Mouse (Mus musculus): ENCODE results near the gene Mroh8.
"Not testable (repeated sequence)": the region's sequence is repeated elsewhere in the genome, so short reads cannot be mapped to it uniquely, and the experiment has no call there.

Mroh8 gene

GRCm38 (mm10) chr2:157287542-157287941, 8.2 kb upstream of the Mroh8 start:
- DNase-seq: peak; percentile 58

GRCm38 (mm10) chr2:157283321-157283720, 4.0 kb upstream of the Mroh8 start:
- no peak for DNase-seq

DNA sequence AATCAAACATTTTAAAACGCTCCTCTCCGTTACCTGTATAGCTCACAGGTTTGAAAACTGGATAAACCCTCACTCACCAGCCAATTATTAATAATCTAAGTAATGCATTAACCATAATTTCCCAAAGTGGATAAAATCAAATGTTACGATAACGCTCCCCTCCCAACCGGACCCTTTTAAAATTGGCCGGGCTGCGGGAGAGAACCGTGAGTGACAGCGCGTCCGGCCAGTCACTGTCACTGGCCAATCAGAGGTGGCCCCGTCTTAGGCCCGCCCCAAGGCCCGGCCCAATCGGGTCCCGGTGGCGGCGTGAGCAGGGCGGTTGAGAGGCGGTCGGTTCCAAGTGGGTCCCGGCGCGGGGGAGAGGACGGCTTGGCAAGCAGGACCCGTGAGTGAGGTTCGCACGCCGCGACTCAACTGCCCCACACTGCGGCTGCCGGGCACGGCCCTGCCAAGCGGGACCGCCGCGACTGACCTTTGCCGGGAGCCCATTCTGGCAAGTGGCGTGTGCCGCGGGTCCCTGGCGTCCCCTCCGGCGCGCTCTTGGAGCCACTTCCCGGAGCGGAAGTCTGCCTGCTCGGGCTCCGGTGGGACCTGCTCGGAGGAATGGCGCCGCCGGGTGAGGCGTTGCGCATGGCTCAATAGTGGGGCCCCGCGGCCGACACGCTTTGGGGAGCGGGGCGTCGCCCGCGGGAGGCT, 483 bp downstream of the Mroh8 start, which contains the start of gene Rpn2:
Gene Rpn2 (plus strand): TSS at position 301 of the 699 bp plus-strand sequence.
- peak; percentile 97 for DNase-seq

DNA sequence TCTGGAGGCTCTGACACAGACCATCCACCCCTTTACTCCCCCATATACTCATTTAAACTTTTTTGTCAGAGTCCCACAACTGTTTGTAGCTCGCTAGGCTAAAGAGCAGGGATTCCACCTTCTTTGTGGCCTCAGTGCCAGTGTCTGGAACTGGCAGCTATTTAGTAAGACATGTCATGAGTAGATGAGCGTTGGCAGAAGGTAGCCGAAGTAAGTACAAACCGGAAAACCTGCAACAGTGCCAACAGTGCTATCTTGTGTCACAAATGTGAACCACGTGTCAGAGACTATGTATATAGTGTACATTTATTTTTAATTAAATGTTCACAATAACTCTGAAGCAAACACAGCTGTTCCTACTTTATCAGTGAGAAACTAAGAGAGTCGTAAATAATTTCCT, 15.5 kb downstream of the Mroh8 start:
- DNase-seq: no peak

DNA sequence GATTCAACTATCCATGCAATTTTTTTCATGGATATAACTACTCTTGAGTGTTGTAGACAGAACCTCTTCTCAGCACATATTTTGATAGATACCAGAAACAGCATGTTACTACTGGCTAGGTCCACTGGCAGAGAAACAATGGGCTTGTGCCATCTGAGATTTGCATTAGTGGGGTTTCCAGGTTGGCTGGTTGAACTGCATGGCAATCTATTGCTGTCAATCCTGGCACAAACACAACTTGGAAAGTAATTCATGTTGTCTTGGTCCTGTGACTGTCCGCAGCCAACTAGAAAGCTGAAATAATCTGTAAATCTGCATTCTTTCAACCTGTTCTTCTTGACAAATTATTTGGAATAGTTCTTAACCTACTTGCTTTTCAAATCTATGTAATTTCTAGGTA, 16.2 kb downstream of the Mroh8 start:
- DNase-seq: no peak

- DNase-seq: no peak
These were observed 16.8 kb downstream of the Mroh8 start for GRCm38 (mm10) chr2:157262506-157262905.

DNA sequence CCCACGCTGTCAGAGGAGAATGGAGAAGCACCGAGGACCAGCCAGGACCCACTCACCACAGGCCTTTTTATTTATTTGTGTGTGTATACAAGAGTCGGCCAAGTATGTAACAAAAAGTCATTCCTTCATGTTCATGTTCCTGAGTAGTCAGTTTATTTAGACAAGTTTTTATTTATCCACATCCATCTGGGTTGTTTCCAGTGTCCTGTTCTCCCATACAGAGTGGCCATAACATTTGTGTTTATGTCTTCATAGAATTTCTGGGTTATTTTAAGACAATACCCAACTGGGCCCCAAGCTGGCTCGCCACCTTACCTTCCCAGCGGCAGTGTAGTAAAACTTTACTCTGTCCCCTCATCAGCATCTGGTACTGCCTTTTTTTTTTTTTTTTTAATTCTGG, 17.4 kb downstream of the Mroh8 start:
- DNase-seq: no peak

- peak; percentile 73 for DNase-seq
These were observed 19.6 kb downstream of the Mroh8 start for GRCm38 (mm10) chr2:157259720-157260119.

- no peak for DNase-seq
These were observed 31.2 kb downstream of the Mroh8 start for GRCm38 (mm10) chr2:157248111-157248510.

DNA sequence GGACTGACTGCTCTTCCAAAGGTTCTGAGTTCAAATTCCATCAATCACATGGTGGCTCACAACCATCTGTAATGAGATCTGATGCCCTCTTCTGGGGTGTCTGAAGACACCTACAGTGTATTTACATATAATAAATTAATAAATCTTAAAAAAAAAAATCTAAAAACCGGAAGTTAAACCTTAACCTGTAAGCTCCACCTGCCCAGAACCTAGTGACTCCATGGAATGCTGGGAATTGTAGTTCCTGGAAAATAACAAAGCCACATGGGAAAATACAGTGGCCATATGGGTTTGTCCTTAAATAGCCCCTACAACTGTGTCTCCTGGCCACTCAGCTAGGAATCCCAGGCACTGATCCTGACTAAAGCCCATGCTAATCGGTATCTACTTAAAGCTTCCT, 33.7 kb downstream of the Mroh8 start:
- DNase-seq: no peak

GRCm38 (mm10) chr2:157245001-157245400, 34.3 kb downstream of the Mroh8 start:
- no peak for DNase-seq

DNA sequence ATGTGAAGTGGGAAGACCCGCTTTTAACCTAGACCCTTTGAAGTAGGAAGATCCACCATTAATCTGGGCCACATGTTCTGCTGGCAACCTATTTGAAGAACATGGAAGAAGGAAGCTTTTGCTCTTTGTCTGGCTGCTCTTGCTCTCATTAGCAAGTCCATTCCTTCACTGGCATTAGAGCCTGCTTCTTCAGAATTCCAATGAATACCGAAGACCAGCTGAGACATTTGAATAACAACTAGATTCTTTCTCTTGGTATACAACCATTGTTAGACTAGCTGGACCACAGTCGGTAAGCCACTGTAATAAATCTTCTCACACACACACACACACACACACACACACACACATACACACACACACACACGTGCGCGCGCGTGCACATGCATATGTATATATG, 43.4 kb downstream of the Mroh8 start:
- DNase-seq: no peak

GRCm38 (mm10) chr2:157221916-157222315, 57.4 kb downstream of the Mroh8 start:
- DNase-seq: not testable (repeated sequence)

- no peak for DNase-seq
These were observed 59.2 kb downstream of the Mroh8 start for GRCm38 (mm10) chr2:157220108-157220507.

DNA sequence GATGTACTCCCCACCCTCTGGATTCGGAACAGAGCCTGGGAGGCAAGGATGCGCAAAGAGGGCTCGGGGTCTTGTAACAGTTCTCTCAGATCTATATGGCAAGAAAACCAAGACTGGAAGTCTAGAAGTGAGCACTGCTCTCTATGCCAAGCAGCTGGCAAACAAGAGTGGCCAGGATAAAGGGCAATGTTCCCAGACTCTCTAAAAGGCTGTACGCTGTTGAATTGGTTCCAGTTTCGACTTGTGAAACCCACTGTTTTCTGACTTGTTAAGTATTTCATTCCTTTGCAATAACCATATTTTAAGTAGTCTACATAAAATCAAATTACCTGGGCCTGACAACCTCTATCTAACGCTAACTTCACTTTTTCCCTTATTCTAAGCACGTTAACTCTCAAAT, 67.6 kb downstream of the Mroh8 start:
- DNase-seq: no peak

- peak; percentile 94 for DNase-seq
These were observed 74.8 kb downstream of the Mroh8 start, which contains the start of gene Rbl1 for GRCm38 (mm10) chr2:157204366-157205218. Rbl1 (minus strand) TSS chr2:157204534.

GRCm38 (mm10) chr2:157203459-157204365, 75.6 kb downstream of the Mroh8 start:
- DNase-seq: peak; percentile 68

- no peak for DNase-seq
These were observed 76.3 kb downstream of the Mroh8 start for GRCm38 (mm10) chr2:157203026-157203425.

DNA sequence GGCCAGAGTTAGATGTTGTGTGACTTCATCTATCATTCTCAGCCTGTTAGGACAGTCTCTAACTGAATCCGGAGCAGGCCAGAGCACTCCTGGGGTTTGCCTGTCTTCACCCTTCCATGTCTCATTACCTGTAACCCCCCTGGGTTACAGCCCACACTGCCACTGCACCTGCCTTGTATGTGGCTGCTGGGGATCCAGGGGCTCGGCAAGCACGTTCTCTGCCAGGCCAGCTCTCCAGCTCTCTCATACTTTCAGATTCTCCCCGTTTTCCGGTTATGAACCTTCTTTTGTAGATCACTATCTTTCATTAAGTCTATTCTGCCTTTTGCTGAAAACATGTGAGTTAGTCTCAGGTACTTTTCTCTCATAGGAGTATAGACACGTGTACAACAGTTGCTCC, 77.0 kb downstream of the Mroh8 start:
- DNase-seq: peak; percentile 43

GRCm38 (mm10) chr2:157201081-157201830, 78.1 kb downstream of the Mroh8 start:
- peak; percentile 57 for DNase-seq

DNA sequence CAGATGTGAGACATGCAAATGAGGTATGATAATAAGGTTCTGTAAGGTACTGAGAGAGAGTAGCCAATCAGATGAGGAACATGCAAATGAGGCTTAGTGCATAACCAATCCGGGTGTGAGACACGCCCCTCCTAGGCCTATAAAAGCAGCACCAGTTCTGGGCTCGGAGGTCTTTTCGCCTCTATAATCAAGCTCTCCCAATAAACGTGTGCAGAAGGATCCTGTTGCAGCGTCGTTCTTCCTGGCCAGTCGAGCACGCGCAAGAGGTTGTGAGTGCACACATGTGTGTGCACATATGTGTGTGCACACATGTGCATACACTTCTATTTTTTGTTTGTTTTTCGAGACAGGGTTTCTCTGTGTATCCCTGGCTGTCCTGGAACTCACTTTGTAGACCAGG, 80.9 kb downstream of the Mroh8 start:
- DNase-seq: not testable (repeated sequence)

DNA sequence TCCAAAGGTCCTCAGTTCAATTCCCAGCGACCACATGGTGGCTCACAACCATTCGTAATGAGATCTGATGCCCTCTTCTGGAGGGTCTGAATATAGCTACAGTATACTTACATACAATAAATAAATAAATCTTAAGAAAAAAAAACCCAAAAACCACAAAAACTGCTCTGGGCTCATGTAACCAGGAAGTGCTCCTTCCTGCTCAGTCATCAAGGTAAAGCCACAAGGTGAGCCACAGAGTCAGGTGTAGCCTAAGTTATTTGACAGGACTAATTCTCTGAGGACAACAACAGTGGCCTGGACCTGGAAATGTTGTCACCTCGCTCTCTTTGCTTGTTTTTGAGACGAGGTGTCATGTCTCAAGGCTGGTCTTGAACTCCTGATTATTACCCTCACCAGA, 88.7 kb downstream of the Mroh8 start:
- DNase-seq: no peak

Measured in thymus, postnatal 14 days (tissue).